In genomic region chr8:78086361-78086760, GRCm38 (mm10) we compare ENCODE assay signal across 16 mouse cellular contexts.
A peak's percentile ranks its signal among the peaks of the same experiment; 100 is the strongest.
DNase-seq lines count a peak whose midpoint lies in the region.
"Had no signal": no experiment of that assay in that cellular context is flagged by ENCODE, and none has a peak within 500 bp of the region (broad histone marks: within the 10 kb centered on the region; RNA-seq: fewer than 3 reads in every experiment).

No protein-coding gene starts in this region.

- peak; percentile 51 for DNase-seq in heart, adult 11 months
- no peak for DNase-seq in heart, adult 9 months (ENCODE audit: low spot score in 2 of 2)
- peak; percentile 14 for DNase-seq in lung, postnatal 25 days (ENCODE audit: low spot score)
- no peak for DNase-seq in lung, postnatal 14 days
- DNase-seq in lung, postnatal 36 days = peak; percentile 44
- DNase-seq in c-Kit-positive CD71-positive TER-119-positive erythroid progenitor cells, embryonic 14.5 days (ENCODE audit: low spot score) = no peak
- DNase-seq: adrenal gland, postnatal 10 days; cerebellum, adult 2 months; cerebellum, adult 9-11 months; cerebellum, postnatal 25 days; forebrain, postnatal 0 days; gastrocnemius, adult 2 months; gastrocnemius, postnatal 14 days; heart, adult 18-20 months; heart, postnatal 14 days; heart, postnatal 4 days had no signal

Comparison
In these comparisons a context has a peak if more than half of its experiments do, and no peak if none do; other contexts are left out.
1. DNase-seq: peak in heart, adult 11 months (single experiment), lung, postnatal 25 days (single experiment) and lung, postnatal 36 days (single experiment); none in heart, adult 9 months (0 of 2), lung, postnatal 14 days (single experiment) and c-Kit-positive CD71-positive TER-119-positive erythroid progenitor cells, embryonic 14.5 days (single experiment).